Mouse (Mus musculus) gastrocnemius, postnatal 36 days (tissue): ENCODE data around the gene Fbxo39. TPM values are rescaled to one million over a fixed set of nuclear protein-coding genes. Genes with fewer than 3 reads are reported as not detected.

Experiments used
- DNase-seq, 2 experiments: peaks; one replicate each; pipeline ENCODE4 v3.0.0; 2022
- intact Hi-C: fragments of 180-260 bp; cut with DNase I; formaldehyde crosslinking; loops from one replicate; pipeline ENCODE4 v1.15.1; 2025
- long read RNA-seq, 2 experiments: library from polyadenylated mRNA; stranded (forward); transcript quantifications; one replicate each; pipeline ENCODE4 v2.0.0; 2021
- total RNA-seq, 2 experiments: library from RNA; stranded (reverse); gene quantifications; 2 replicates each; pipeline ENCODE4 v1.2.3; 2021

Gene Fbxo39
- total RNA-seq = not detected
- long read RNA-seq, experiment 1 = 0 reads
- long read RNA-seq, experiment 2 = 0 reads

DNA sequence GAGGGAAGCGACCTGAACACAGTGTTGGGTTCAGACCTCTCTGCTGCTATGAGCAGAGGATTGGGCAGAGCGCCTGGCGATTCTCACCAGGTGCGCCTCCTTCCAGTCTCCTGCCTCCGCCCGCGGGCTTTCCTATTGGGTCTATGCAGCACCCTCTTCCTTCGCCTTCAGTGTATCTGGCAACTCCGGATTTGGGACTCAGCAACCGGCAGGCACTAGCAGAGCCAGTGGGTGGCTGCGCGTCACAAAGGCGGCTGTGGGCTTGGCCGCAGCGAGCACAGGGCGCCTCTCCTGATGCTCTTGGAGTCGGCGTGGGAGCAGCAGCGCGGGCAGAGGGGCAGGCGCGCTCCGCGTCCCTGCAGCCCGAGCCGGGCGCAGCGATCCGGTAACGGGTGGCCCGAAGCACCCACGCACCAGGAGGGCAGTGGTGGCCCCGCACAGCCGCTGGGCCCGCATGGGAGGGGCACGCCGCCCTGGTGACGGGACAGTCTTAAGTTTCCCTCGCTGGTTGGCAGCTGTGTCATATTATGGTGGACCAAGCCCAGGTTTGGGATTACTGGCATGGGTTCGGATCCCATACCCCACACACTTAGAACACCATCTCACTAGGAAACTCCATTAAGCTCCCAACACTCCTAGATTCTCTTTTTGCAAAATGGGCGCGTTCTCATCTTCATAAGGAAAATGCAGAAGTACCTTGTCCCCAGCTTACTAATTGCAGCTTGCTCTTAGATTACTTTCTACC, at the start of gene Fbxo39:
Gene Fbxo39 (plus strand): TSS at position 294 of the 745 bp plus-strand sequence.
- intact Hi-C loops = no loop called here

GRCm38 (mm10) chr11:72265483-72265882, 48.8 kb upstream of the Fbxo39 start:
- intact Hi-C loops = no loop called here
- DNase-seq = no peak

More for the DNA sequence above, at the start of gene Fbxo39:
- DNase-seq = no peak

DNA sequence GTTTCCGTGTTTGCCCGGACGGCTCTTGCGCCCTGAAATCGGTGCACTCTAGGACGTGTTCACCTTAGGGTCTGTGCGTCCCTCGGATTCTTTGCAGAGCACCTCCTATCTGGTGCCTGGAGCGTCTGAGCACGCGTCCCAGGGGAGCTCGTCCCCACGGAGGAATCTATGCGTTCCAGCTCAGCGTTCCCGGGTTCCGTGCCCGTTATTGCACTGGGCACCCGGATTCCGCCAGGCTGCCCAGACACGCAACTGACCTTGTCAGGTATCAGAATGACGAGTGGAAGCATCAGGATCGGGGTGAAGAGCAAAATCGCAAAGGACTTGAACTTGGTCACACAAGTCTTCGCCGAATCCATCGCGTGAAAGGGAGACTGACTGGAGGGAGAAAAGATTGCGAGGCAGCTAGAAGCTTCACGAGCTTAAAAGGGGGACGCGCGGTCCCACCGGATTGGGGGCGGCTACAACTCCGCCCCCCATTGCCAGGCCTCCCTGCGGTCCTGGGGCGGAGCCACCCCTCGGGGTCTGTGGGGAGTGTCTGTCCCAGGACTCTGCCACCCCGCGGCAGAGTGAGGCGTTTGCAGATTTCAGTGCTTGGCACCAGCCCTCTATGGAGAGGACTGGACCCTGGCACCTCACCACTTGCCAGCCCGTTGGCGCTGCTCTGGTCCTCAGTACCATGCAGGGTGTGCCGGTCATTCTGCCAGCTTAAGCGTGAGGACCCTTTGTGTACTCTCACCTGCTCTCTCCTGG, 47.9 kb upstream of the Fbxo39 start:
- intact Hi-C loops = loop anchor here (1.0 kb wide), 1 partner anchor 41 kb away; no protein-coding TSS in a partner anchor

GRCm38 (mm10) chr11:72266960-72267560, 47.2 kb upstream of the Fbxo39 start, which contains the start of gene Slc13a5:
Slc13a5 (minus strand) TSS chr11:72267222.
- intact Hi-C loops = loop anchor here (1.0 kb wide), 1 partner anchor 42 kb away; no protein-coding TSS in a partner anchor
- no peak for DNase-seq

More for the DNA sequence above, 47.9 kb upstream of the Fbxo39 start:
- DNase-seq = peak in 1 of 2 experiments; percentile 22

DNA sequence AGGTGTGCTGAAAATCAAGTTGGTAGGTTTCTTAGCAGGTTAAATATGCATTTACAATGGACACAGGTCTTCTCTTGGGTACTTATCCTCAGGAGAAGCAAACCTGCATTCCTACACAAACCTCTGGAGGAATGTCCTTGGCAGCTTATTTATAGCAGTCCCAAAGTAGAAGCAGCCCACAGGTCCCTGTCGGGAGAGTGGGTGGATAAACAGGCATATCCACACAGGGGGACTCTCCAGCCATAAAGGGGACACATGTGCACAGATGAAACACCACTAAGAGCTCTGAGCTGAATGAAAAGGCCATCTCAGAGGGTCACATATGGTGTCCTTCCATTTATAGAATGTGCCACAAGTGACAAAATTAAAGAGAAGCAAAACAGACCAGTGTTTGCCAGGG, 42.5 kb upstream of the Fbxo39 start:
- DNase-seq = no peak
- intact Hi-C loops = no loop called here

- DNase-seq = no peak
Measured at GRCm38 (mm10) chr11:72273341-72273740, 40.9 kb upstream of the Fbxo39 start.

GRCm38 (mm10) chr11:72281143-72281851, 32.9 kb upstream of the Fbxo39 start:
- no peak for DNase-seq

More at GRCm38 (mm10) chr11:72273341-72273740, 40.9 kb upstream of the Fbxo39 start:
- intact Hi-C loops = no loop called here

DNA sequence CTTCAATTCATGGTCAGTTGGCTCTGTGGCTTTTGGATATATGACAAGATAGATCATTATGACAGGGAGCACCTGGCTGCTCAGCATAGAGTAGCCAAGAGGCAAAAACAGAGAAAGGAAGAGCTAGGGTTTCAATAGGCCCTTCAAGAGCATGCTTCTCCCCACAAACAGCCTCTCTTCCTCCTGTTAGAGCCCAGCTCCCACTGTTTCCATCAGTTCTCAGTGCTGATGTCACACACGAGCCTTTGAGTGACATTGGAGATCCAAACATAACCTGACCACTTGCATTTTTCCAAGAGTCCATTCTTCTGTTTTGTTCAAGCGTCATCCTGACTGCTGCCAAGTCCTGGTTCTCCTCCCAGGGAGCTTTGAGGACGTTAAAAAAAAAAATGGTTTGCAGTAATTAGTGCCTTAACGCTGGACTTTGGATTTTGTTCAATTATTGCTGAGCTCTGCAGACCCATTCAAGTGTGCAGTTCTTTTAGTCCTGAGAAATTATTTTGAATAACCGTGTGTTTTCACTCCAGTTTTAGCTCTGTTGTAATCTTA, 32.3 kb upstream of the Fbxo39 start:
- DNase-seq = no peak
- intact Hi-C loops = no loop called here

More at GRCm38 (mm10) chr11:72281143-72281851, 32.9 kb upstream of the Fbxo39 start:
- intact Hi-C loops = no loop called here

GRCm38 (mm10) chr11:72283486-72284224, 30.6 kb upstream of the Fbxo39 start:
- intact Hi-C loops = no loop called here
- no peak for DNase-seq

- intact Hi-C loops = no loop called here
- no peak for DNase-seq
Measured at GRCm38 (mm10) chr11:72284532-72285182, 29.6 kb upstream of the Fbxo39 start.

- DNase-seq = no peak
- intact Hi-C loops = no loop called here
Measured at GRCm38 (mm10) chr11:72285971-72286480, 28.2 kb upstream of the Fbxo39 start.

- intact Hi-C loops = no loop called here
Measured at GRCm38 (mm10) chr11:72286651-72287050, 27.6 kb upstream of the Fbxo39 start.

DNA sequence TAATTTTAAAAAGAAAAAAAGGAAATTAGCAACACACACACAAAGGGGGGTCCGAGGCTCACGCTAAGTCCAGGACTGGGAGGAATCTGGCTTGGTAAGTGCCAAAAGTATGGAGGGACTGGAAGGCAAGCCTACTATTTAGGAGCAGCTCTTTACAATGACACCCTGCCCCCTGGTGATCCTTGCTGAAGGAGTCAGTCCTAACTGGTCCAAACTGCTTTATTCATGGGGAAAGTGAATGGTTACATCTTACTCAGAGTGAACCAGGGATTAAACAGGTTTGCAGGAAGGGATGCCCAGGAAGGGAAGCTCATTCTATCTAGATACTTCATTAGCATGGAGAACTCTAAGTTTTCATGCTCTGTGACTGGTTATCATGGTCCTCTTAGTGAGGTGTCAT, 27.1 kb upstream of the Fbxo39 start:
- intact Hi-C loops = no loop called here
- DNase-seq = no peak

More at GRCm38 (mm10) chr11:72286651-72287050, 27.6 kb upstream of the Fbxo39 start:
- DNase-seq = no peak

GRCm38 (mm10) chr11:72287543-72287942, 26.7 kb upstream of the Fbxo39 start:
- intact Hi-C loops = no loop called here
- DNase-seq = no peak

GRCm38 (mm10) chr11:72293116-72293515, 21.1 kb upstream of the Fbxo39 start:
- DNase-seq = no peak
- intact Hi-C loops = no loop called here

DNA sequence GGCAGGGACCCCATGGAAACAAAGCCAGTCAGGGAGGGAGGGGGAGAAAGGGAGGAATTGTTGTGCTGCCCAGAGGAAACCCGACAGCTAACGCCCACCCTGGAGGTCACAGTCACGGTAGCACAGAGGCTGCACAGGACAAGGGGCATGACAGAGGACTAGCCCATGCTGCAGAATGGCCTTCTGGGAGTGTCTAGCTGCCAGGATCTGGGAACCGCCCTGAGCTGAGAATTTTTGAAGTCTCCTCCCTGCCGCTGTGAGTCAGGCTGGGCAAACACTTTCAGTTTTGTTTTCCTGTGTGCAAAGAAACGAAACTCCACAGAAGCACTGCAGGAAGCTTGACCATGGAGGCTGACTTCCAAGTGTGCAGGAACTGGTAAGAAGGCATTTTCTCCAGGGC, 12.9 kb upstream of the Fbxo39 start, which contains the start of gene Xaf1:
Gene Xaf1 (plus strand): TSS at position 296 of the 400 bp plus-strand sequence.
- peak; percentile 50 to 59 for DNase-seq
- intact Hi-C loops = no loop called here

DNA sequence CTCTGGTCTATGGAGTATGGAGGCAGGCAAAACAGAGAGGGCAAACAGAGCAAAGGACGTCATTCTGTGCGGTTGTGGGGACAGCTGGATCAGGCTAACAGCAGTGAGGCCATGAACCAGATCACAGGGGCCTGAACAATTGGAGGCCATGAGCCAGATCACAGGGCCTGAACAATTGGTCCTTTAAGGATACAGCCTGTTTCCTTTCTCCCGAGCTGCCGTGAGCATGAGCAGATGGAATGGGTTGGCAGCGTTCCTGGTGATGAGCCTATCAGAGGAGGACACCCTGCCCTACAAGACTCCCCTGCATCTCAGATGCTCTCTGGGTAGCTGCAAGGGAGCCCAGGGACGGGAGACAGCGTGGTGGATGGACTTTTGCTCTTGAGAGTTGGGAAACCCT, 12.0 kb upstream of the Fbxo39 start:
- DNase-seq = peak; percentile 28 to 42
- intact Hi-C loops = no loop called here

GRCm38 (mm10) chr11:72307461-72307860, 6.8 kb upstream of the Fbxo39 start:
- no peak for DNase-seq
- intact Hi-C loops = no loop called here
